Mouse (Mus musculus) liver, embryonic 12.5 days (tissue): Measurements from ENCODE around the gene Eif4e3. TPM values are rescaled to one million over a fixed set of nuclear protein-coding genes. Genes with fewer than 3 reads are reported as not detected.

ENCODE experiments used
- ATAC-seq: fragments of 200-750 bp; cut with Nextera tagmentation; 2 replicates; pipeline ENCODE4 v1.8.0; 2017; ENCODE audit warnings: moderate number of reproducible peaks, mild to moderate bottlenecking, moderate library complexity
- H3K27ac ChIP-seq: fragments of 300-500 bp; sonication (generic); 2 replicates; pipeline ENCODE4 v1.5.1; 2016; ENCODE audit warnings: mild to moderate bottlenecking
- H3K27me3 ChIP-seq: fragments of 300-500 bp; sonication (generic); replicated peaks from 2 replicates; pipeline ENCODE4 v1.6.1; 2016; ENCODE audit warnings: mild to moderate bottlenecking, moderate library complexity
- H3K36me3 ChIP-seq: fragments of 300-500 bp; sonication (generic); 2 replicates; pipeline ENCODE4 v1.6.1; 2016; ENCODE audit warnings: mild to moderate bottlenecking, moderate library complexity
- H3K4me1 ChIP-seq: fragments of 300-500 bp; sonication (generic); 2 replicates; pipeline ENCODE4 v1.6.1; 2016
- H3K4me2 ChIP-seq: fragments of 300-500 bp; sonication (generic); 2 replicates; pipeline ENCODE4 v1.6.1; 2016; ENCODE audit warnings: mild to moderate bottlenecking, moderate library complexity
- H3K4me3 ChIP-seq: fragments of 300-500 bp; sonication (generic); 2 replicates; pipeline ENCODE4 v1.5.1; 2016; ENCODE audit warnings: mild to moderate bottlenecking, moderate library complexity
- H3K9ac ChIP-seq: fragments of 300-500 bp; sonication (generic); 2 replicates; pipeline ENCODE4 v1.6.1; 2016; ENCODE audit warnings: mild to moderate bottlenecking, moderate library complexity
- H3K9me3 ChIP-seq: fragments of 300-500 bp; sonication (generic); replicated peaks from 2 replicates; pipeline ENCODE4 v1.6.1; 2016; ENCODE audit warnings: mild to moderate bottlenecking, moderate library complexity
- WGBS: fragments of 180-500 bp; shearing (Covaris S2); methylation state at CpG from one replicate; pipeline ENCODE4 v1.1.7; 2016; ENCODE audit not compliant: insufficient replicate concordance; 5-methylcytosine and 5-hydroxymethylcytosine counted together
- polyA plus RNA-seq: library from polyadenylated mRNA; unstranded; fragments of >200 nt; fragmentation: Nextera tagmentation; extraction: Ambion mirVana; gene quantifications from 2 replicates; pipeline ENCODE4 v1.2.1, GENCODE M21; 2016

Gene Eif4e3
- polyA plus RNA-seq, 1 experiment from 2014 or later, result 2.3 TPM

DNA sequence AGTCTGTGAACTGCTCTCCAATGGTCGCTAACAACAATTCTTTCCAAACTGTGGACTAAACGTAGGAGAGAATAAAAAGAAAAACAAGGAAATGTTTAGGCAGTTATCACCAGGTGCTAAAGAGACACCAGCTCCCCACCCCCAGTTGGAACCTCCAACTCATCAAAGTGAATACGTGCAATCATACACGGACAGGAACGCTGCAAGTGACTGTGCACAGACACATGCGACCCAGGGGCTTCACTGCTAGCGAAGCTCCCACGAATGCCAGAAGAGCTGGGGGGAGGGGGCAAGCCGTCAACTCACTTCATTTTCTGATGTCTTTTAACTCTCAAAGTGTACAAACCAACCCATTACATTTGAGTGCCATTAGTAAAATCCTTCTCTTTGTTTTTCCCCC is 30.4 kb downstream of the Eif4e3 start:
- WGBS, result 60% methylated on average over 9 of the region's 9 CpGs
- no peak overlapping the region for H3K27ac ChIP-seq
- ATAC-seq, result no peak
- H3K4me2 ChIP-seq, result no peak overlapping the region
- H3K4me1 ChIP-seq, result no peaks in the 10 kb centered on the region
- no peaks in the 10 kb centered on the region for H3K27me3 ChIP-seq
- H3K4me3 ChIP-seq, result no peak overlapping the region
- no peaks in the 10 kb centered on the region for H3K9me3 ChIP-seq
- H3K9ac ChIP-seq, result no peak overlapping the region
- H3K36me3 ChIP-seq, result no peaks in the 10 kb centered on the region

DNA sequence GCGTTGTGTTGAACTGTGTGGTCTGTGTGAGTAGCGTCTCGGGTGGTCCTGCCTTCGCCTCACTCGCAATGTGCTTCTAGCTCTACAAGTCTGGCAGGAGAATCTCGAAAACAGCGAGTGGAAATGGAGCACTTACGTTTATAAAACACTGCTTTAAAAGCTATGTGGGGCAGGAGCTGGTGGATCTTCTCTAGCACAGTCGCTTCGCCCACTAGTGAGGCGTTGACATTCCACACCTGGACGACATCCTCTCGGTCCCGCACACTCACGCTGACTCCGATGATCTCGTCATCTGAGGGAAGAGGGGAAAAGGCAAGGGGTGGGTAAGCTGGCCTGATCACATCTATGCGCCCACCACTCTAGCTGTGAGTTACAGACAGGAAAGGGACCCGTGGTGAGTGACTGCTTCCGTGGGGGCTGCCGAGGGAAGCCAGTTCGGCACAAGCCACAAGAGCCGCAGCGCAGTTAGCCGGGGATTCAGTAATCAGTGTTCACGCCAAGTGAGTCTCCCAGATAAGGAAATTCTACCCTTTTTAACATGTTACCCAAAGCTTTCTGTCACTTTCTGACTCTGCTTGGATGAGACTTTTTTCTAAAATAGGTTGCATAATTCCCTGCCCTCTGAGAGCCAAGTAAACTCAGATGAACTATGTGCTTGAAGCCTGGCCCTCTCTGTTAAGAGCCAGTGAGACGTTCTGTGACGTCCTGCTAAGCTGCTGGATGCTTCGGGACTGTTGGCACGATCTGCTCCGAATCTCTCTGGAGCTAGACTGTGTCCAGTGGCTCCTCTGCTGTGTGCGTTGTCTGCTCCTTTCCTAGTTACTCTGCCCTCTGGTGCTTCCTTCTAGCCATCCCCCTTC is 34.2 kb downstream of the Eif4e3 start:
- H3K27me3 ChIP-seq, result no peaks in the 10 kb centered on the region
- H3K9ac ChIP-seq, result no peak overlapping the region
- H3K9me3 ChIP-seq, result no peaks in the 10 kb centered on the region
- no peak for ATAC-seq
- no peaks in the 10 kb centered on the region for H3K4me1 ChIP-seq
- no peak overlapping the region for H3K4me2 ChIP-seq
- H3K4me3 ChIP-seq, result no peak overlapping the region
- 63% methylated on average over 32 of the region's 32 CpGs for WGBS
- no peaks in the 10 kb centered on the region for H3K36me3 ChIP-seq
- H3K27ac ChIP-seq, result no peak overlapping the region

DNA sequence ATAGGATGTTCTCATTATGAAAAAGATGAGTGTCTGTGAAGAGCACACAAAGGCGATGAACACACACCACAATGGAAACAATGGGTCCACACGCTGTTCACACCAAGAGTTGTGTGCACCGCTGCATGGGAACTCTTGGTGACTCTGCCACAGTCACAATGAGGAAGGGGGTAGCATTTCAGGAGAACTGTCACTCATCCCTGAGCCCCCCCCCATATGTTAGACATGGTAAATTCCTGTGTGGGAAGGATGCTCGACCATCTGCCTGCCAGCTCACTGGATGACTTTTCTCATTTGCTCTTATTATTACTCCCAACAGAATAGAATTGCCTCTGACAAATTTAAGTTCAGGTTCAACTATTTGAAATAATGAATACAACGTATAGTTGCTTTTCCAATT is 34.9 kb downstream of the Eif4e3 start:
- no peaks in the 10 kb centered on the region for H3K4me1 ChIP-seq
- H3K4me2 ChIP-seq, result no peak overlapping the region
- H3K27me3 ChIP-seq, result no peaks in the 10 kb centered on the region
- H3K36me3 ChIP-seq, result no peaks in the 10 kb centered on the region
- H3K9me3 ChIP-seq, result no peaks in the 10 kb centered on the region
- 72% methylated on average over 5 of the region's 5 CpGs for WGBS
- no peak overlapping the region for H3K4me3 ChIP-seq
- H3K9ac ChIP-seq, result no peak overlapping the region
- ATAC-seq, result no peak
- H3K27ac ChIP-seq, result no peak overlapping the region

DNA sequence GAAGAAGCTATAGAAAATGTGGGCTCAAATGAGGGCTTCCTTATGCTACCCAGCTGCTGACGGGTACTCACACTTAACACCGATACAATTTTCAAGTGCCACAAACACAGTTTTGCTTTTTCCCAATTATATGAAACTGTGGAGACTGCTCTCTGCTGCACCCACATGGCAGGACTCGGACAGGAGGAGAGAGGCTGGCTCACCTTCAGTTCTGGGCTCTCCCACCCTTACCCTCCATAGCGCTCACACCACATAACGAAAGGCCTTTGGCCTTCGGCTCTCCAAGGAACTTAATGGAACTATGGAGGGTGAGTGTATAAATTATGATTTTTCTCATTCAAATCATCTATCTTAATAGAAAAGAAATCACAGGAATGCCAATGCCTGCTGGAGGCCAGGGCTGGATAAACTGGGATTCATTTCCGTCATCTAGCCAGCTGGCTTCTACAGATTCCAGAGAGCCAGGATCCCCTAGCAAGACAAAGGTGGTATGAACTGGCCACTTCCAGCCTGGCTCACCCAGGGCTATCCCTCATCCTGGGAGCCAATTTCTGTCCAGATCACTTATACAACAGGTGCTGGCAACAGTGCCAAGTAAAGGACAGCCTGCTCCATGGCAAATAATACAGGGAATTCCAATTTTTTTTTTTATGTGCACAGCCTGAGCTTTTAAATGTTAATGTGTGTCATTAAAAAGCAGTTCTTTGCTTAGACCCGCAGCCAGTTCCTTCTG is 36.7 kb downstream of the Eif4e3 start:
- no peak for ATAC-seq
- Histone ChIP-seq H3K27me3 (no peaks in the 10 kb centered on the region), H3K27ac (no peak overlapping the region), H3K9me3 (no peaks in the 10 kb centered on the region), H3K4me1 (no peaks in the 10 kb centered on the region), H3K36me3 (no peaks in the 10 kb centered on the region), H3K4me2 (no peak overlapping the region), H3K4me3 (no peak overlapping the region), H3K9ac (no peak overlapping the region)
- WGBS, result 71% methylated on average over 8 of the region's 8 CpGs

DNA sequence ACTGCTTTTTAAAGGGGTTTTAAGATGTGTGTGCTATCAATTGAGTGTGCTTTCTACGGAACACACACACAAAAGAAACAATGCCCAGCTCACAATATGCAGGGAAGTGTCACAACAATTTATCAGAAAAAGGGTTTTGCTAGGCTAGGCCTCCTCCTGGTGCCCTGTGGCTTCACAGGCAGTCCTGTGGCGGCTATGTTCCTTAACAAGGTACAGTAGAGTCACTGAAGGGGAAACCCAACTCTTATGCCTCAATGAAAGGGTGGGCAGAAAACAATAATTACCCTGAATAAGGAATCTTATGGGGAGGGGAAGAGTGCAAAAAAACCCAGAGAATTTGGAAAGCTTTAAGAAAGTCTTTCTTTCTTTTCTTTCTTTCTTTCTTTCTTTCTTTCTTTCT is 40.2 kb downstream of the Eif4e3 start:
- no peaks in the 10 kb centered on the region for H3K36me3 ChIP-seq
- no peak overlapping the region for H3K9ac ChIP-seq
- no peaks in the 10 kb centered on the region for H3K27me3 ChIP-seq
- H3K4me2 ChIP-seq, result no peak overlapping the region
- no peaks in the 10 kb centered on the region for H3K9me3 ChIP-seq
- no peak overlapping the region for H3K27ac ChIP-seq
- ATAC-seq, result no peak
- 62% methylated on average over 2 of the region's 2 CpGs for WGBS
- H3K4me1 ChIP-seq, result no peaks in the 10 kb centered on the region
- no peak overlapping the region for H3K4me3 ChIP-seq

DNA sequence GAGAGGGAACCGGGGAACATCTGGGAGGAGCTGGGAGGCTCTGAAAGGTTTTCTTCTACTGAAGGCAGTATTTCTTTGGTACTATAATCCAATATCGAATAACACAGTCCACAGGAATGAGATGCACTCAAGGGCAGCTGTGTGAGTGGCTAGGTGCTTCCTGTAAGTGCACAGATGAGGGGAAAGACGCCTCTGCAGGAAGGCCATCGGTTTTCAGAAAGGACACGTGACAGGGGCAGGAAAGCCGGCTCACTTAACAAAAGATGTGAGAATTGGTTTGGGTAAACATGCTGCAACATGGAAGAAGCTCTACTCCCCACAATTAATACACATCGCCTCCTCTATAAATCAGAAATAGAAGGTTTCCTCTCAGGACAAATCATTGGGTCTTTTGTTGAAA is 40.8 kb downstream of the Eif4e3 start:
- H3K4me2 ChIP-seq, result no peak overlapping the region
- no peaks in the 10 kb centered on the region for H3K9me3 ChIP-seq
- H3K36me3 ChIP-seq, result no peaks in the 10 kb centered on the region
- no peak overlapping the region for H3K27ac ChIP-seq
- ATAC-seq, result no peak
- H3K9ac ChIP-seq, result no peak overlapping the region
- H3K4me3 ChIP-seq, result no peak overlapping the region
- 26% methylated on average over 7 of the region's 7 CpGs for WGBS
- no peaks in the 10 kb centered on the region for H3K27me3 ChIP-seq
- H3K4me1 ChIP-seq, result no peaks in the 10 kb centered on the region

DNA sequence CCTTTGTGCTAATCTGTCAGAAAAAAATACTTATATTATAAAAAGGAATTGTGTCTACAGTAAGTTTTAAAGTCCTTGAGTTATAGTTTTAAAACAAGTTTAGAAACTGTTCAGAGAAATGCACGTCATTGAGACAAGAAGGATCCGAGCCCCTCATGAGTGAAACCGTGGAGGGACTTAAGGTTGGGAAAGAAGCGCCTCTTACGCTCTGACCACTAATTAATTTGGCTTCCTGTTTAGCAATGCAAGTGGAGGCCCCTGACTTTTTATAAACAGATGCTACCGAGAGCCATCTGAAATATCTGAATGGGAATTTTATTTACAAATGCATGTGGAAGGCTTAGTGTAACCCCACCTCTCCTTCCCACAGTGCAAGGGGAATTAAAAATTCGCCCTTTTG is 41.3 kb downstream of the Eif4e3 start:
- 39% methylated on average over 7 of the region's 7 CpGs for WGBS
- Histone ChIP-seq H3K27ac (no peak overlapping the region), H3K4me2 (no peak overlapping the region), H3K9me3 (no peaks in the 10 kb centered on the region), H3K4me3 (no peak overlapping the region), H3K27me3 (no peaks in the 10 kb centered on the region), H3K36me3 (no peaks in the 10 kb centered on the region), H3K9ac (no peak overlapping the region), H3K4me1 (no peaks in the 10 kb centered on the region)
- no peak for ATAC-seq

DNA sequence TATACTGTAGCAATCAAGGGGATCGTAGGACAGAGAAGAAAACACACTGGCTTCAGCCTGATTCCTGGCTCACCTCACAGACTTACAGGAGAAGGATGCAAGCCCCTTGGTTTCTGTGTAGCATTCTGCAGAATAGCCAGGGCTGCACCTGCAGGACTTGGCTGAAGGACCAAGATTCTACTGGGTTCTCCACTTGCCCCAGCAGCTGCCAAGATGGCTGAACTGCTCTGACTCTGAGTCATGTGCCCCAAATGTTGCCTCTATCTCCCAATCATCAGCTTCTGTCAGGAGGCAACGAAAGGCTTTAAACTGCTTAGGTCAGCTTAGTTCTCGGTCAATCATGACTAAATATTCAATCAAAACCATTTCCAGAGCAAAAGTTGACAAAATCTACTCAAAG is 42.0 kb downstream of the Eif4e3 start:
- no peak overlapping the region for H3K4me2 ChIP-seq
- H3K9me3 ChIP-seq, result no peaks in the 10 kb centered on the region
- H3K27ac ChIP-seq, result no peak overlapping the region
- no peak overlapping the region for H3K9ac ChIP-seq
- WGBS, result 59% methylated on average over 3 of the region's 3 CpGs
- ATAC-seq, result no peak
- no peaks in the 10 kb centered on the region for H3K27me3 ChIP-seq
- H3K4me1 ChIP-seq, result no peaks in the 10 kb centered on the region
- no peaks in the 10 kb centered on the region for H3K36me3 ChIP-seq
- no peak overlapping the region for H3K4me3 ChIP-seq

DNA sequence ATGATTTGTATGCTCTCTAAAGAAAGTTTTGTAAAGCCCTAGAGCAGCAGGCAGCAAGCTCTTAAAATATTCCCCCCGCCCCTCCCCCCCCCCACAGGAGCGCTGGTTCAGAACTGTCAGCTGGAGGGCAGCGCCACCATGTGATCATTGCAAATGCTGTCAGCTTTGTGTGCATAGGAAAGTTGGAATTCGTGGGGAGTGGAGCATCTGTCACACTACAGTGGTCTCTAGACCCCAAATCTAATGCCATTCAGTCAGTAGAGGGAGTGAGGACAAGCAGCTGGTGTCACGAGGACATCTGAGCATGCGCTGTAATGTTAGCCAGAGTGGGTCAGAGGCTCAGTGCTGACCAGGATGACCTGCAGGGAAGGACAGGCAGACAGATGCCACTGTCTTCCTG is 42.9 kb downstream of the Eif4e3 start:
- no peak overlapping the region for H3K27ac ChIP-seq
- H3K4me1 ChIP-seq, result no peaks in the 10 kb centered on the region
- no peak for ATAC-seq
- H3K36me3 ChIP-seq, result no peaks in the 10 kb centered on the region
- no peaks in the 10 kb centered on the region for H3K9me3 ChIP-seq
- no peak overlapping the region for H3K4me3 ChIP-seq
- 31% methylated on average over 6 of the region's 6 CpGs for WGBS
- H3K9ac ChIP-seq, result no peak overlapping the region
- H3K27me3 ChIP-seq, result no peaks in the 10 kb centered on the region
- no peak overlapping the region for H3K4me2 ChIP-seq

DNA sequence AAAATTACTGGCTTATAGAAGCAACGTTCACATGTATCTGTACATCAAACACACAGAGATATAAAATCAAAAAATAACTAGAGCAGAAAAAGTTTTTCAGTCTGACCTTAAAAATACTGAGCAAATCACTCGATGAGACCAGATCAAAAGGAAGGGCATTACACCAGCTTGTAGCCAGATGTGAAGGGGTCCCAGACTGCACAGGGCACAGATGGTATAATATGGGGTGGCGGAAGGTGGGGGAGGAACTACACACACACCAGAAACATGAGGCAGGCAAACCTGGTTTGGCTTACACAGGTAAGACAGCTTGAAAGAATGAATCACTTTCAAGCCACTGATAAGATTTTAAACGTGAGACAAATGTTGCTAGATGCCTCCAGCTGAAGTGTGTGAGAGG is 45.4 kb downstream of the Eif4e3 start:
- 59% methylated on average over 4 of the region's 4 CpGs for WGBS
- Histone ChIP-seq H3K27me3 (no peaks in the 10 kb centered on the region), H3K4me3 (no peak overlapping the region), H3K9ac (no peak overlapping the region), H3K4me2 (no peak overlapping the region), H3K4me1 (no peaks in the 10 kb centered on the region), H3K36me3 (no peaks in the 10 kb centered on the region), H3K27ac (no peak overlapping the region), H3K9me3 (no peaks in the 10 kb centered on the region)
- ATAC-seq, result no peak

DNA sequence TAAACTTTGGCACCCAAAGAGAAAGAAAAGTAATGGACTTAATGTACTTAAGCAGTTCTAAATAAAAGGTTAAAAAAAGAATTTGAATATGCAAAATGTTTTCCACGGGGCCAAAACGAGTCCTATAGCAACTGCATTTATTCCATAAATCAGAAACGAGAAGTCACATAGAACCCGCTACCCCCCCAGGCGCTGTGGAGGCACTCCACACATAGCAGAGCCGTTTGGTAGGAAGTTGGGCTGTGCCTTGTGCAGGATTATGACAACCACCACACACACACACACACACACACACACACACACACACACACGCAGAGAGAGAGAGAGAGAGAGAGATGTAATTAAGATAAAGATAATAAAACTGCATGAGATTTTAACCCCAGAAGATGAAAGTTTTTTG is 46.1 kb downstream of the Eif4e3 start:
- Histone ChIP-seq H3K36me3 (no peaks in the 10 kb centered on the region), H3K27me3 (no peaks in the 10 kb centered on the region), H3K9me3 (no peaks in the 10 kb centered on the region), H3K4me1 (no peaks in the 10 kb centered on the region), H3K27ac (no peak overlapping the region), H3K4me3 (no peak overlapping the region), H3K9ac (no peak overlapping the region), H3K4me2 (no peak overlapping the region)
- WGBS, result 41% methylated on average over 7 of the region's 7 CpGs
- no peak for ATAC-seq

DNA sequence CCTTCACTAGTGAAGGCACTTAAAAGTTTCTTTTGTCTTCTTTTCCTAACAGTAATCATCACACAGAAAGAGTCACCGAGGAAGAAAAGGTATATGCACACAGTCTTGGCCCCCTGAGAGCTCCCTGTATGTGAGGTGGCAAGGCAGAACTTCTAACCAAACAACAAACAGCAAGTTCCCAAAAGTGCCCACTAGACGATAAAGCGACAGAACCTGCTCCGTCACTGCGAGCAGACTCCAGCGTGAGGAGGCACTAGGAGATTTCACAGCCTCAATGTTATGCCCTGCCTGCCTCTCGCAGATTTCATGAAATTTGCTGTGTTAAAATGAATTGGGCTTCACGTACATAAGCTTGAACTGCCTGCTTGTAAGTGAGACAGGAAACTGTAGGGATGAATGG is 46.6 kb downstream of the Eif4e3 start:
- no peak overlapping the region for H3K9ac ChIP-seq
- no peaks in the 10 kb centered on the region for H3K27me3 ChIP-seq
- no peaks in the 10 kb centered on the region for H3K9me3 ChIP-seq
- no peak for ATAC-seq
- H3K27ac ChIP-seq, result no peak overlapping the region
- no peaks in the 10 kb centered on the region for H3K4me1 ChIP-seq
- 56% methylated on average over 8 of the region's 8 CpGs for WGBS
- no peak overlapping the region for H3K4me3 ChIP-seq
- H3K4me2 ChIP-seq, result no peak overlapping the region
- H3K36me3 ChIP-seq, result no peaks in the 10 kb centered on the region
